In the genomic region with DNA sequence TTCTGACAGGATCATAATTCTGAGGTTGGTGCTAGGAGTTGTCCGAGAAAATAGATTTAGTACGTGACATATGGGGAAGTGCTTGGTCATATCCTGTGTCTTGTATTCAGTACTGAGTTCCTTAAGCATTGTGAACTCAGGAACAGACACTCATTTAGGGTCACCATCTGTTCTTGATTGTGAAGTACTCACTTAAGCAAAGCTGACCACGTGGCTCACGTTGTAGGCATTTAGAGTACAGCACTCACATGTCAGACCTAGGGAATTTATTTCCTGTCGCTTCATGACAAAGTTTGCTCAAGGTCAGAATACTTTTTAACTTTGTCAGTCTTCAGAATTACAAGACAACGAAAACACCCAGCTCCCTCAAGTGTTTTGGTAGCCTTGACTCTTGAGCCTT, we compare ENCODE assay signal across 26 mouse cellular contexts. TPM values are rescaled to one million over a fixed set of nuclear protein-coding genes. Genes with fewer than 3 reads are reported as not detected.
A peak's percentile ranks its signal among the peaks of the same experiment; 100 is the strongest.
DNase-seq lines count a peak whose midpoint lies in the region; ATAC-seq and TF ChIP-seq lines count a peak whose summit lies in the region.
"Had no signal": no experiment of that assay in that cellular context is flagged by ENCODE, and none has a peak within 500 bp of the region (broad histone marks: within the 10 kb centered on the region; RNA-seq: fewer than 3 reads in every experiment).

No protein-coding gene starts in this region.

- TF ChIP-seq CTCF in lung, embryonic 14.5 days (IDR thresholded peaks at IDR 0.05; ENCODE audit: low read depth), result no peak
- no peak for TF ChIP-seq CTCF in lung, adult 2 months (IDR thresholded peaks at IDR 0.05; ENCODE audit: insufficient read depth, low read length)

- no peaks in the 10 kb centered on the region for H3K36me3 ChIP-seq in lung, embryonic 14.5 days (ENCODE audit: insufficient read depth)
- H3K36me3 ChIP-seq in embryonic facial prominence, embryonic 11.5 days (replicated peaks; ENCODE audit: control insufficient read depth, insufficient read depth, low read depth, low read length), result no peaks in the 10 kb centered on the region
- H3K36me3 ChIP-seq in heart, embryonic 12.5 days, result no peaks in the 10 kb centered on the region
- H3K36me3 ChIP-seq: liver, embryonic 13.5 days had no signal

- H3K27me3 ChIP-seq in lung, embryonic 14.5 days (ENCODE audit: insufficient read depth, low read length), result no peaks in the 10 kb centered on the region
- no peaks in the 10 kb centered on the region for H3K27me3 ChIP-seq in embryonic facial prominence, embryonic 11.5 days (ENCODE audit: control insufficient read depth, insufficient read depth, low read length)
- no peaks in the 10 kb centered on the region for H3K27me3 ChIP-seq in heart, embryonic 12.5 days (replicated peaks)
- H3K27me3 ChIP-seq: liver, embryonic 13.5 days had no signal

- 32% methylated on average over 6 of the region's 6 CpGs for WGBS in lung, embryonic 14.5 days
- WGBS in lung, adult 2 months, result 29% methylated on average over 6 of the region's 6 CpGs
- 27% methylated on average over 6 of the region's 6 CpGs for WGBS in embryonic facial prominence, embryonic 11.5 days
- WGBS in heart, embryonic 12.5 days, result 58% methylated on average over 6 of the region's 6 CpGs

- H3K9me3 ChIP-seq in lung, embryonic 14.5 days (ENCODE audit: low read depth, low read length), result no peaks in the 10 kb centered on the region
- H3K9me3 ChIP-seq in embryonic facial prominence, embryonic 11.5 days (replicated peaks; ENCODE audit: control insufficient read depth, low read length), result no peaks in the 10 kb centered on the region
- H3K9me3 ChIP-seq in heart, embryonic 12.5 days (replicated peaks), result no peaks in the 10 kb centered on the region
- H3K9me3 ChIP-seq: liver, embryonic 13.5 days had no signal

- no peak overlapping the region for H3K27ac ChIP-seq in lung, embryonic 14.5 days (ENCODE audit: low read depth)
- peak overlapping the region; percentile 58 for H3K27ac ChIP-seq in brown adipose tissue, adult 24 weeks (replicated peaks; ENCODE audit: low read depth, low read length)
- H3K27ac ChIP-seq in embryonic facial prominence, embryonic 11.5 days (replicated peaks; ENCODE audit: low read depth, low read length), result no peak overlapping the region
- no peak overlapping the region for H3K27ac ChIP-seq in heart, embryonic 12.5 days (ENCODE audit: poor library complexity, severe bottlenecking)
- H3K27ac ChIP-seq: gastrocnemius, adult 2 months; layer of hippocampus, adult 2 months; liver, embryonic 13.5 days; stomach, postnatal 0 days had no signal

- DNase-seq in lung, embryonic 14.5 days, result peak; percentile 19
- no peak for DNase-seq in lung, adult 2 months
- peak; percentile 72 for DNase-seq in embryonic facial prominence, embryonic 11.5 days (ENCODE audit: low spot score)
- no peak for DNase-seq in adrenal gland, postnatal 10 days
- DNase-seq: adrenal gland, adult 2 months; cerebellum, adult 18-20 months; gastrocnemius, adult 2 months; left cerebral cortex, postnatal 4 days; liver, embryonic 13.5 days; right cerebral cortex, postnatal 25 days; thymus, postnatal 14 days had no signal

- H3K9ac ChIP-seq in lung, embryonic 14.5 days, result no peak overlapping the region
- H3K9ac ChIP-seq in embryonic facial prominence, embryonic 11.5 days (replicated peaks; ENCODE audit: low read length), result no peak overlapping the region
- no peak overlapping the region for H3K9ac ChIP-seq in heart, embryonic 12.5 days
- H3K9ac ChIP-seq: liver, embryonic 13.5 days had no signal

- no peak overlapping the region for H3K4me3 ChIP-seq in lung, embryonic 14.5 days (ENCODE audit: low read depth, low read length)
- no peak overlapping the region for H3K4me3 ChIP-seq in lung, adult 2 months (replicated peaks; ENCODE audit: extremely low read depth, low read depth, low read length)
- H3K4me3 ChIP-seq in brown adipose tissue, adult 24 weeks (ENCODE audit: insufficient read depth, low read depth, low read length), result no peak overlapping the region
- no peak overlapping the region for H3K4me3 ChIP-seq in embryonic facial prominence, embryonic 11.5 days (ENCODE audit: low read depth, low read length)
- no peak overlapping the region for H3K4me3 ChIP-seq in heart, embryonic 12.5 days
- H3K4me3 ChIP-seq: gastrocnemius, adult 2 months; layer of hippocampus, adult 2 months; liver, embryonic 13.5 days had no signal

- no peak overlapping the region for H3K4me2 ChIP-seq in lung, embryonic 14.5 days
- no peak overlapping the region for H3K4me2 ChIP-seq in embryonic facial prominence, embryonic 11.5 days (ENCODE audit: low read depth, low read length)
- no peak overlapping the region for H3K4me2 ChIP-seq in heart, embryonic 12.5 days
- H3K4me2 ChIP-seq: liver, embryonic 13.5 days had no signal

- no peak for TF ChIP-seq POLR2A in lung, adult 2 months (IDR thresholded peaks at IDR 0.05; ENCODE audit: borderline replicate concordance, extremely low read depth, low read depth, low read length)

- no peaks in the 10 kb centered on the region for H3K4me1 ChIP-seq in lung, embryonic 14.5 days (ENCODE audit: insufficient read depth)
- H3K4me1 ChIP-seq in lung, adult 2 months (ENCODE audit: control insufficient read depth, insufficient read depth, low read length), result no peaks in the 10 kb centered on the region
- peaks cover 3% of the 10 kb centered on the region; the same call in 1 of the 2 replicates for H3K4me1 ChIP-seq in brown adipose tissue, adult 24 weeks (ENCODE audit: control insufficient read depth, insufficient read depth, insufficient read length, low read length)
- H3K4me1 ChIP-seq in embryonic facial prominence, embryonic 11.5 days (ENCODE audit: control insufficient read depth, insufficient read depth, low read length), result no peaks in the 10 kb centered on the region
- H3K4me1 ChIP-seq in heart, embryonic 12.5 days (replicated peaks), result no peaks in the 10 kb centered on the region
- H3K4me1 ChIP-seq: liver, embryonic 13.5 days had no signal

- no peak for ATAC-seq in lung, embryonic 14.5 days (ENCODE audit: insufficient read depth)
- no peak for ATAC-seq in embryonic facial prominence, embryonic 11.5 days (replicated peaks; ENCODE audit: insufficient number of reproducible peaks, low FRiP score, low TSS enrichment, low read depth)
- 0 out of 2 replicates have a peak, but pooled peaks have one; percentile 26 for ATAC-seq in megakaryocyte progenitor cell, adult 5-6 weeks (replicated peaks; ENCODE audit: poor library complexity)
- ATAC-seq in heart, embryonic 12.5 days (ENCODE audit: insufficient number of reproducible peaks, low FRiP score), result no peak
- ATAC-seq: forebrain, embryonic 16.5 days had no signal

RNA-seq across cellular contexts. Expression of a gene that starts 6.4 kb away (rescaled TPM):
- not detected in 2 replicates for polyA plus RNA-seq in lung, embryonic 14.5 days (2014; fragmentation: Nextera tagmentation; extraction: Ambion mirVana)
- 0.33 and 0.37 TPM in 2 replicates for polyA plus RNA-seq in lung, adult 2 months (2012; rRNA removed)
- polyA plus RNA-seq in brown adipose tissue, adult 24 weeks (2012; ENCODE audit: insufficient read depth, insufficient read length, missing spikeins), result not detected in 2 replicates
- 0.10 TPM in 1 of 2 replicates, not detected in the other for polyA plus RNA-seq in embryonic facial prominence, embryonic 11.5 days (2014; fragmentation: Nextera tagmentation; extraction: Ambion mirVana)
- total RNA-seq in megakaryocyte progenitor cell, adult 5-6 weeks (2015), result not detected in 2 replicates
- not detected in 2 replicates for total RNA-seq in megakaryocyte progenitor cell, adult 5-6 weeks (2017)
- not detected for total RNA-seq in adrenal gland, postnatal 10 days (2021)
- polyA plus RNA-seq in heart, embryonic 12.5 days (2016; fragmentation: Nextera tagmentation; extraction: Ambion mirVana), result not detected in 2 replicates
- total RNA-seq: adrenal gland, adult 2 months; gastrocnemius, adult 2 months; granulocyte monocyte progenitor cell, adult 5-6 weeks; layer of hippocampus, adult 2 months; left cerebral cortex, postnatal 4 days; megakaryocyte-erythroid progenitor cell, adult 5-6 weeks; MEL had no signal
- polyA plus RNA-seq: adrenal gland, adult 2 months; brain, embryonic 14.5 days; cortical plate, adult 2 months; forebrain, embryonic 16.5 days; heart, embryonic 14.5 days; hindbrain, embryonic 11.5 days; liver, embryonic 13.5 days; neural tube, embryonic 14.5 days had no signal

RNA-seq across cellular contexts. Expression of a gene that starts 40.6 kb away (rescaled TPM):
- polyA plus RNA-seq in lung, embryonic 14.5 days (2014; fragmentation: Nextera tagmentation; extraction: Ambion mirVana), result not detected in 2 replicates
- polyA plus RNA-seq in lung, adult 2 months (2012; rRNA removed), result 10.1 and 10.8 TPM in 2 replicates
- not detected in 2 replicates for polyA plus RNA-seq in brown adipose tissue, adult 24 weeks (2012; ENCODE audit: insufficient read depth, insufficient read length, missing spikeins)
- not detected in 2 replicates for polyA plus RNA-seq in embryonic facial prominence, embryonic 11.5 days (2014; fragmentation: Nextera tagmentation; extraction: Ambion mirVana)
- not detected in 2 replicates for total RNA-seq in megakaryocyte progenitor cell, adult 5-6 weeks (2015)
- total RNA-seq in megakaryocyte progenitor cell, adult 5-6 weeks (2017), result not detected in 2 replicates
- total RNA-seq in adrenal gland, postnatal 10 days (2021), result 1 to 10 TPM; 1.5 to 1.6 TPM
- not detected in 2 replicates for polyA plus RNA-seq in heart, embryonic 12.5 days (2016; fragmentation: Nextera tagmentation; extraction: Ambion mirVana)
- total RNA-seq: gastrocnemius, adult 2 months; granulocyte monocyte progenitor cell, adult 5-6 weeks; layer of hippocampus, adult 2 months; left cerebral cortex, postnatal 4 days; megakaryocyte-erythroid progenitor cell, adult 5-6 weeks; MEL had no signal
- polyA plus RNA-seq: adrenal gland, adult 2 months; brain, embryonic 14.5 days; cortical plate, adult 2 months; forebrain, embryonic 16.5 days; heart, embryonic 14.5 days; hindbrain, embryonic 11.5 days; kidney, embryonic 14.5 days; liver, embryonic 13.5 days; neural tube, embryonic 14.5 days had no signal

RNA-seq across cellular contexts. Expression of a gene that starts 45.2 kb away (rescaled TPM):
- 3.4 and 5.3 TPM in 2 replicates for polyA plus RNA-seq in lung, embryonic 14.5 days (2014; fragmentation: Nextera tagmentation; extraction: Ambion mirVana)
- 147 and 240 TPM in 2 replicates for polyA plus RNA-seq in lung, adult 2 months (2012; rRNA removed)
- 9.7 and 11.8 TPM in 2 replicates for polyA plus RNA-seq in brown adipose tissue, adult 24 weeks (2012; ENCODE audit: insufficient read depth, insufficient read length, missing spikeins)
- 0.67 TPM in 1 of 2 replicates, not detected in the other for polyA plus RNA-seq in embryonic facial prominence, embryonic 11.5 days (2014; fragmentation: Nextera tagmentation; extraction: Ambion mirVana)
- not detected in 2 replicates for total RNA-seq in megakaryocyte progenitor cell, adult 5-6 weeks (2015)
- not detected in 2 replicates for total RNA-seq in megakaryocyte progenitor cell, adult 5-6 weeks (2017)
- 10 to 100 TPM; 24.5 to 45.3 TPM for total RNA-seq in adrenal gland, postnatal 10 days (2021)
- 1.4 and 1.6 TPM in 2 replicates for polyA plus RNA-seq in heart, embryonic 12.5 days (2016; fragmentation: Nextera tagmentation; extraction: Ambion mirVana)
- total RNA-seq: granulocyte monocyte progenitor cell, adult 5-6 weeks; megakaryocyte-erythroid progenitor cell, adult 5-6 weeks; MEL had no signal
- polyA plus RNA-seq: forebrain, embryonic 16.5 days; neural tube, embryonic 14.5 days had no signal

Comparison
In these comparisons a context has a peak if more than half of its experiments do, and no peak if none do; other contexts are left out.
1. DNase-seq: peak in lung, embryonic 14.5 days (single experiment) and embryonic facial prominence, embryonic 11.5 days (single experiment); none in lung, adult 2 months (single experiment) and adrenal gland, postnatal 10 days (single experiment).
2. RNA of a gene that starts 40.6 kb away (polyA plus RNA-seq): 10.1 to 10.8 TPM in lung, adult 2 months; not detected in lung, embryonic 14.5 days, not detected in brown adipose tissue, adult 24 weeks, not detected in embryonic facial prominence, embryonic 11.5 days and not detected in heart, embryonic 12.5 days; every median in the first group is over 10 times any median in the second.
3. RNA of a gene that starts 45.2 kb away (polyA plus RNA-seq): 147 to 240 TPM in lung, adult 2 months; 9.7 to 11.8 TPM in brown adipose tissue, adult 24 weeks, 3.4 to 5.3 TPM in lung, embryonic 14.5 days, 1.4 to 1.6 TPM in heart, embryonic 12.5 days and 0.67 TPM in embryonic facial prominence, embryonic 11.5 days; every median in the first group is over 10 times any median in the second.